Mouse (Mus musculus) hindbrain, postnatal 0 days (tissue): ENCODE results near the gene Msh5. TPM values are rescaled to one million over a fixed set of nuclear protein-coding genes. Genes with fewer than 3 reads are reported as not detected.

ENCODE experiments used
- ATAC-seq: fragments of 200-750 bp; cut with Nextera tagmentation; 2 replicates; pipeline ENCODE4 v1.8.0; 2017; ENCODE audit warnings: mild to moderate bottlenecking, moderate TSS enrichment, moderate library complexity
- DNase-seq: peaks from one replicate; pipeline ENCODE4 v3.0.0-alpha.2; 2015; ENCODE audit warnings: low spot score
- H3K27ac ChIP-seq: fragments of 300-500 bp; sonication (generic); 2 replicates; pipeline ENCODE4 v1.5.1; 2014; ENCODE audit warnings: mild to moderate bottlenecking
- H3K27me3 ChIP-seq: fragments of 300-500 bp; sonication (generic); 2 replicates; pipeline ENCODE4 v1.6.1; 2014; ENCODE audit warnings: low read length, mixed read lengths; ENCODE audit not compliant: insufficient read depth
- H3K36me3 ChIP-seq: fragments of 300-500 bp; sonication (generic); 2 replicates; pipeline ENCODE4 v1.6.1; 2014; ENCODE audit warnings: low read length, mixed read lengths; ENCODE audit not compliant: insufficient read depth
- H3K4me1 ChIP-seq: fragments of 300-500 bp; sonication (generic); 2 replicates; pipeline ENCODE4 v1.6.1; 2014; ENCODE audit warnings: antibody characterized with exemption, low read length, mixed read lengths; ENCODE audit not compliant: insufficient read depth
- H3K4me2 ChIP-seq: fragments of 300-500 bp; sonication (generic); 2 replicates; pipeline ENCODE4 v1.6.1; 2014; ENCODE audit warnings: low read depth, mild to moderate bottlenecking, low read length, moderate library complexity, mixed read lengths
- H3K4me3 ChIP-seq: fragments of 300-500 bp; sonication (generic); 2 replicates; pipeline ENCODE4 v1.5.1; 2014; ENCODE audit warnings: low read length
- H3K9ac ChIP-seq: fragments of 300-500 bp; sonication (generic); replicated peaks from 2 replicates; pipeline ENCODE4 v1.6.1; 2014; ENCODE audit warnings: mild to moderate bottlenecking, low read length, moderate library complexity, mixed read lengths
- H3K9me3 ChIP-seq: fragments of 300-500 bp; sonication (generic); 2 replicates; pipeline ENCODE4 v1.6.1; 2016; ENCODE audit warnings: low read length, mixed read lengths
- CTCF ChIP-seq: IDR thresholded peaks from 2 replicates; pipeline ENCODE4 v1.5.1; 2016; ENCODE audit warnings: antibody characterized with exemption, control low read depth, low read depth
- WGBS: fragments of 180-500 bp; shearing (Covaris S2); extraction: QIAGEN DNeasy Blood & Tissue Kit; methylation state at CpG from one replicate; pipeline ENCODE4 v1.1.7; 2014; 5-methylcytosine and 5-hydroxymethylcytosine counted together
- polyA plus RNA-seq: library from polyadenylated mRNA; unstranded; fragments of >200 nt; fragmentation: Nextera tagmentation; extraction: Ambion mirVana; gene quantifications from 2 replicates; pipeline ENCODE4 v1.2.1, GENCODE M21; 2015
- total RNA-seq: library from RNA; depleted of rRNA; stranded (reverse); fragments of >200 nt; gene quantifications from 2 replicates; pipeline ENCODE4 v1.2.3, GENCODE M21; 2014

Gene Msh5
- total and polyA plus RNA-seq, 2 experiments from 2014 or later: 3.1 to 6.4 TPM

DNA sequence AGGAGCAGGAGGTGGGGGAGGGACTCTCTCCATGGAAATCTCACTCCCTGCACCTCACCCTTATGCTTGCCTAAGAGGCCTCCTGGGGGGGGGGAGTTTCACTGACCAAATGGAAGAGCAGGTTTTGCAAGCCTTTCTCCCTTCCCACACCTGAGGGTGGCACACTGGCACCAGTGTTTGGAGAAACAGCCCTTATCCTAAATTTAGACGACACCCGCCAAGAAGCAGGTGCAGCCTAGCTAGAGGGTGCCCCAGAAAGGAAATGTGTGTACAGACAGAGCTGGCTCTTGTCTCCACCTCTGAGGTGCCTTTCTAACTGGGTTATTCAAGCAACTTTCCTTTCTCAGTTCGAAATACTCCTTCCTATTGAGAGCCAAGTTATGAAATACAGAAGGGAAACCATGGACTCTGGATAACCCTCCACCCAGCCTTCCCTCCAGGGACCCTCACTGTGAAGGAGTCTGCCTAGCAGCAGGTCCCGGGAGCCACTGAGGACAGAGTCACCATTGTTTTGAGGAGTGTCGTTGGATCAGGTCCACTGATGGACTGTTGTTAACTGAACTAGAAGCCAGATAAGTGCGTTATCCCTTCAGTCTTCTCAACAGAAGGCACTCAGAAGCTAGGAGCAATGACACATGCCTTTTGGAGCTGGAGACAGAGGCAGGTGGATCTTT lies 24.1 kb upstream of the Msh5 start:
- Histone ChIP-seq H3K4me2 (no peak overlapping the region), H3K9ac (no peak overlapping the region), H3K9me3 (no peaks in the 10 kb centered on the region), H3K4me1 (no peaks in the 10 kb centered on the region), H3K27ac (no peak overlapping the region), H3K36me3 (no peaks in the 10 kb centered on the region), H3K27me3 (no peaks in the 10 kb centered on the region), H3K4me3 (no peak overlapping the region)
- TF ChIP-seq CTCF: no peak
- no peak for ATAC-seq
- 47% methylated on average over 6 of the region's 6 CpGs for WGBS
- DNase-seq: no peak

- no peak for TF ChIP-seq CTCF
- 87% methylated on average over 17 of the region's 17 CpGs for WGBS
- Histone ChIP-seq H3K4me3 (no peak overlapping the region), H3K27me3 (peaks cover 12% of the 10 kb centered on the region), H3K4me1 (0 out of 2 replicates have a peak, but pooled peaks cover 6% of the 10 kb centered on the region), H3K4me2 (no peak overlapping the region), H3K36me3 (no peaks in the 10 kb centered on the region), H3K9me3 (no peaks in the 10 kb centered on the region), H3K9ac (no peak overlapping the region), H3K27ac (no peak overlapping the region)
- DNase-seq (no peak), ATAC-seq (no peak)
Measured at GRCm38 (mm10) chr17:35068213-35068914, 21.8 kb upstream of the Msh5 start.

- H3K4me3 ChIP-seq: peak within 1 kb of the TSS; percentile 21
- DNase-seq: no peak
- no peak for TF ChIP-seq CTCF
- no peaks in the 10 kb centered on the region; the same call in 1 of the 2 replicates for H3K36me3 ChIP-seq
- 56% methylated on average over 10 of the region's 10 CpGs for WGBS
- H3K9me3 ChIP-seq: no peaks in the 10 kb centered on the region
- no peak within 1 kb of the TSS for H3K27ac ChIP-seq
- H3K27me3 ChIP-seq: peaks cover 12% of the 10 kb centered on the region
- H3K4me1 ChIP-seq: 0 out of 2 replicates have a peak, but pooled peaks cover 6% of the 10 kb centered on the region
- H3K4me2 ChIP-seq: peak within 1 kb of the TSS; percentile 54
- peak within 1 kb of the TSS; percentile 33; the same call in 1 of the 2 replicates for H3K9ac ChIP-seq
- ATAC-seq: no peak
Measured at GRCm38 (mm10) chr17:35066084-35066483, 19.5 kb upstream of the Msh5 start, which contains the start of gene Mpig6b. TSS of gene Mpig6b (minus strand) at chr17:35066184.

DNA sequence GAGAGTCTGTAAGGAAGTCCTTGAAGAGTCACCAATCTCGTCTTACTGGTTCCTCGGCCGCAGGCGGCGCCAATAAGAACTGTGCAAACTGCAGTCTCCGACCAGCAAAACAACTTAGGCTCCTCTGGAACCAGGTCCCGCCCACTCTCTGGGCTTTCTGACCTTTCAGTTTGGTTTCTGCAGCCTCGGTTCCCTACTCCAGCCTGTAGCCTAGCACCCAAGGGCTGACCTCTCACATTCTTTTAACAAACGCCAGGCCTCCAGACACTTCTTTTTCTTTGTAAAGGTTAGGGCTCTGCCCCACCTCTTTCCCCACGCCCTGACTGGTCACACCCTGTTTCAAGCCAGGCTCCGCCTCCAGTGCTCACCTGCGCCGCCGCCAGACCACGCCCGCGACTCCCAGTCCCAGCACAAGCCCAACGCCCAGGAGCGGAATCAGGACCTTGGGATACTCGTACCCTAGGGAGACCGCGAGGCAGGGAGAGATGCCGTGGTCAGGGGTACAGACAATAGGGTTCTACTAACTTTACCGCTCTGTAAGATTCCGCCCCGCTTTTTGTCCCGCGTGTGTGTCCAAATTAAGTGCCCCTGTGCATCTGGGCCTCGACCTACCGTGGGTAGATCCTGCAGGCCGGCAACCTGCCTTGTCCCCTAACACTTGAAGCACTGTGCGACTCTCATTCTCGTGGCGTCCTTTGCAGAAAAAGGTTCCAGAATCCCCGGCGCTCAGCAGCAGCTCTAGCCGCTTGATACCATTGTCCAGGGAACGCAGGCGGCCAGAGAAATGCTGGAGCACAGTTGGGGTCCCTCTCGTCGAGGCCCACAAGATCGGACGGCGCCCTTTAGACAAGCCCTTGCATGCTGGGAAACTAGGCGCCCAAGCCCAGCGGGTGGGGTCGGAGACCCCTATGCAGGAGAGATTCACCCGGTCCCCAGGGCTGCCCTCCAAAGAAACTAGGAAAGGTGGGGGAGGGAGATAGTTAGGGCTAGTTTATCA lies 18.7 kb upstream of the Msh5 start, which contains the start of gene Ly6g6c:
TSS of gene Ly6g6c (plus strand) at position 438 of the 997 bp plus-strand sequence.
- Histone ChIP-seq H3K9ac (peak within 1 kb of the TSS; percentile 33; the same call in 1 of the 2 replicates), H3K4me3 (peak within 1 kb of the TSS; percentile 21), H3K27ac (no peak within 1 kb of the TSS), H3K27me3 (peaks cover 12% of the 10 kb centered on the region), H3K4me1 (peaks cover 9% of the 10 kb centered on the region; the same call in 1 of the 2 replicates), H3K4me2 (peak within 1 kb of the TSS; percentile 54), H3K9me3 (no peaks in the 10 kb centered on the region), H3K36me3 (no peaks in the 10 kb centered on the region; the same call in 1 of the 2 replicates)
- no peak for ATAC-seq
- 4% methylated on average over 48 of the region's 48 CpGs for WGBS
- no peak for TF ChIP-seq CTCF
- DNase-seq: no peak

DNA sequence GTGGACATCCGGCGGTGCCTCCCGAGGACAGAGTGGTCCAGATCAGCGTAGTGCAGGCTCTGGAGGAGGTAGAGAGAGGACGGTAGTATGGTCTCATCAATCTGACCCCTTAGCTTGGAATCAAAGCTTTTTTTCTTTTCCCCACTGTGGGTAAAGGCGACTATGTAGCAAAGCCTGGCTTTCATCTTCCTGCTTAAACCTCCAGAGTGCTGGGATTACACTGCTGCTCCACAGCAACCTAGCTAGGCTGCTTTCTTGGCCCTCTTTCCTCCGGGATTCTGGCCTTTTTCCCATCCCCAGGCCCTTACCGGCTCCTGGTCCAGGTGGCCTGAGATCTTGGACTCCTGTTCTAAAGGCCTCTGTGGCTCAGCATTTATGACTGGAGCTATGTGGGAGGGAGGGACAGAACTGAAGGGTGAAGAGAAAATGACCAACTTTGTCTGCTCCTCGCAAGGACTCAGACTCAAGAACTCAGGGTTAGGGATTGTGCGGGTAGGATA lies 17.9 kb upstream of the Msh5 start:
- H3K9me3 ChIP-seq: no peaks in the 10 kb centered on the region
- H3K4me3 ChIP-seq: no peak overlapping the region
- no peak for TF ChIP-seq CTCF
- peaks cover 12% of the 10 kb centered on the region for H3K27me3 ChIP-seq
- 38% methylated on average over 10 of the region's 10 CpGs for WGBS
- no peak overlapping the region for H3K9ac ChIP-seq
- ATAC-seq (no peak), DNase-seq (no peak)
- no peak overlapping the region for H3K27ac ChIP-seq
- H3K4me1 ChIP-seq: peaks cover 12% of the 10 kb centered on the region; the same call in 1 of the 2 replicates
- peak overlapping the region; percentile 54; the same call in 1 of the 2 replicates for H3K4me2 ChIP-seq
- H3K36me3 ChIP-seq: no peaks in the 10 kb centered on the region; the same call in 1 of the 2 replicates

DNA sequence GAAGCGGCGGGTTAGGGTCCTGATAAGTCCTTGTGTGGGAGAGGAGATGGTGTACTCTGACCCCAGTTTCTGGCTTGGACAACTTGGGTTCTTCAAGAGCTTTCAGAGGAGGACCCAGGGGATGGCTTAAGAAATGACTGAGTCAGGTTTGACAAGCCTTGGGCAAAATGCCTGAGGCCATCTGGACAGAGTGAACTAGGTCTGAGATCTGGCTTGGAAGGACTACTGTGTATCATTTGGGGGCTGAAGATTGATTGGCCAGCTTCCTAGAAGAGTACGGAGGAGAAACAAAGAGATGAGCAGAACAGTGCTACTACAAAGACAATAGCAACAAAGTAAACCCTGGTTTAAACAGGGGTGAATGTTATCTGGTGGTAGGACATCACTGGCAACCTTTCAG lies 16.9 kb upstream of the Msh5 start:
- no peak overlapping the region for H3K4me2 ChIP-seq
- H3K9me3 ChIP-seq: no peaks in the 10 kb centered on the region
- no peak overlapping the region for H3K27ac ChIP-seq
- H3K9ac ChIP-seq: no peak overlapping the region
- no peak overlapping the region for H3K4me3 ChIP-seq
- DNase-seq (peak; percentile 60), ATAC-seq (no peak)
- H3K27me3 ChIP-seq: peaks cover 12% of the 10 kb centered on the region
- H3K36me3 ChIP-seq: no peaks in the 10 kb centered on the region; the same call in 1 of the 2 replicates
- no peak for TF ChIP-seq CTCF
- peaks cover 12% of the 10 kb centered on the region; the same call in 1 of the 2 replicates for H3K4me1 ChIP-seq
- WGBS: 77% methylated on average over 3 of the region's 3 CpGs
